Mouse (Mus musculus) kidney, postnatal 0 days (tissue): ENCODE data around the gene Slc25a42. TPM values are rescaled to one million over a fixed set of nuclear protein-coding genes. Genes with fewer than 3 reads are reported as not detected.

Source experiments
- ATAC-seq: fragments of 200-750 bp; cut with Nextera tagmentation; replicated peaks from 2 replicates; pipeline ENCODE4 v1.8.0; 2017; ENCODE audit warnings: low read depth, moderate number of reproducible peaks, moderate TSS enrichment, moderate library complexity; ENCODE audit not compliant: low FRiP score
- DNase-seq: peaks from one replicate; pipeline ENCODE4 v3.0.0-alpha.2; 2016; ENCODE audit warnings: low spot score
- H3K27ac ChIP-seq: fragments of 300-500 bp; sonication (generic); 2 replicates; pipeline ENCODE4 v1.5.1; 2014; ENCODE audit warnings: mild to moderate bottlenecking
- H3K27me3 ChIP-seq: fragments of 300-500 bp; sonication (generic); 2 replicates; pipeline ENCODE4 v1.6.1; 2014; ENCODE audit warnings: low read length, mixed read lengths; ENCODE audit not compliant: insufficient read depth
- H3K36me3 ChIP-seq: fragments of 300-500 bp; sonication (generic); 2 replicates; pipeline ENCODE4 v1.6.1; 2014; ENCODE audit warnings: low read length, mixed read lengths; ENCODE audit not compliant: insufficient read depth
- H3K4me1 ChIP-seq: fragments of 300-500 bp; sonication (generic); replicated peaks from 2 replicates; pipeline ENCODE4 v1.6.1; 2014; ENCODE audit warnings: antibody characterized with exemption, low read length, mixed read lengths; ENCODE audit not compliant: insufficient read depth
- H3K4me2 ChIP-seq: fragments of 300-500 bp; sonication (generic); 2 replicates; pipeline ENCODE4 v1.6.1; 2014; ENCODE audit warnings: mild to moderate bottlenecking, low read length, moderate library complexity, mixed read lengths
- H3K4me3 ChIP-seq: fragments of 300-500 bp; sonication (generic); replicated peaks from 2 replicates; pipeline ENCODE4 v1.5.1; 2014; ENCODE audit warnings: low read depth, low read length
- H3K9ac ChIP-seq: fragments of 300-500 bp; sonication (generic); 2 replicates; pipeline ENCODE4 v1.6.1; 2014; ENCODE audit warnings: low read depth, low read length
- H3K9me3 ChIP-seq: fragments of 300-500 bp; sonication (generic); replicated peaks from 2 replicates; pipeline ENCODE4 v1.6.1; 2016; ENCODE audit warnings: low read length, inconsistent platforms, mixed read lengths
- CTCF ChIP-seq: IDR thresholded peaks from 2 replicates; pipeline ENCODE4 v1.5.1; 2016; ENCODE audit warnings: antibody characterized with exemption, low read depth, mild to moderate bottlenecking, moderate library complexity
- WGBS: fragments of 180-500 bp; shearing (Covaris S2); extraction: QIAGEN DNeasy Blood & Tissue Kit; methylation state at CpG from one replicate; pipeline ENCODE4 v1.1.7; 2014; 5-methylcytosine and 5-hydroxymethylcytosine counted together
- polyA plus RNA-seq: library from polyadenylated mRNA; unstranded; fragments of >200 nt; fragmentation: Nextera tagmentation; extraction: Ambion mirVana; gene quantifications from 2 replicates; pipeline ENCODE4 v1.2.1, GENCODE M21; 2015

Slc25a42 gene
- polyA plus RNA-seq, 1 experiment from 2014 or later: 5.6 TPM

GRCm38 (mm10) chr8:70181212-70181902 is 30.7 kb downstream of the Slc25a42 start:
- WGBS: 64% methylated on average over 14 of the region's 16 CpGs
- Histone ChIP-seq H3K36me3 (peaks cover 33% of the 10 kb centered on the region; the same call in 1 of the 2 replicates), H3K4me2 (no peak overlapping the region), H3K9ac (no peak overlapping the region), H3K27ac (no peak overlapping the region), H3K27me3 (no peaks in the 10 kb centered on the region), H3K4me1 (no peaks in the 10 kb centered on the region), H3K4me3 (no peak overlapping the region), H3K9me3 (no peaks in the 10 kb centered on the region)
- ATAC-seq (no peak), DNase-seq (no peak)
- TF ChIP-seq CTCF: no peak

GRCm38 (mm10) chr8:70179082-70179481 is 33.0 kb downstream of the Slc25a42 start:
- H3K27ac ChIP-seq: no peak overlapping the region
- H3K4me1 ChIP-seq: no peaks in the 10 kb centered on the region
- DNase-seq (peak; percentile 37), ATAC-seq (no peak)
- H3K9ac ChIP-seq: no peak overlapping the region
- H3K27me3 ChIP-seq: no peaks in the 10 kb centered on the region
- H3K9me3 ChIP-seq: no peaks in the 10 kb centered on the region
- no peak overlapping the region for H3K4me3 ChIP-seq
- no peak overlapping the region for H3K4me2 ChIP-seq
- TF ChIP-seq CTCF: peak; percentile 66
- 97% methylated on average over 4 of the region's 4 CpGs for WGBS
- H3K36me3 ChIP-seq: peaks cover 33% of the 10 kb centered on the region; the same call in 1 of the 2 replicates

- H3K36me3 ChIP-seq: peaks cover 33% of the 10 kb centered on the region; the same call in 1 of the 2 replicates
- no peak overlapping the region for H3K4me2 ChIP-seq
- no peak overlapping the region for H3K27ac ChIP-seq
- H3K9ac ChIP-seq: no peak overlapping the region
- WGBS: 90% methylated on average over 2 of the region's 2 CpGs
- TF ChIP-seq CTCF: no peak
- H3K4me1 ChIP-seq: no peaks in the 10 kb centered on the region
- DNase-seq (no peak), ATAC-seq (no peak)
- no peaks in the 10 kb centered on the region for H3K9me3 ChIP-seq
- no peaks in the 10 kb centered on the region for H3K27me3 ChIP-seq
- no peak overlapping the region for H3K4me3 ChIP-seq
These were observed 33.9 kb downstream of the Slc25a42 start for GRCm38 (mm10) chr8:70178231-70178630.

- Histone ChIP-seq H3K9me3 (no peaks in the 10 kb centered on the region), H3K4me1 (no peaks in the 10 kb centered on the region), H3K27ac (no peak overlapping the region), H3K9ac (no peak overlapping the region), H3K27me3 (no peaks in the 10 kb centered on the region), H3K4me3 (no peak overlapping the region), H3K4me2 (no peak overlapping the region), H3K36me3 (0 out of 2 replicates have a peak, but pooled peaks cover 10% of the 10 kb centered on the region)
- WGBS: 80% methylated on average over 7 of the region's 7 CpGs
- DNase-seq: no peak
- no peak for ATAC-seq
- TF ChIP-seq CTCF: no peak
These were observed 38.0 kb downstream of the Slc25a42 start for GRCm38 (mm10) chr8:70174079-70174478.

GRCm38 (mm10) chr8:70173320-70173719 is 38.8 kb downstream of the Slc25a42 start:
- no peaks in the 10 kb centered on the region for H3K4me1 ChIP-seq
- no peak overlapping the region for H3K27ac ChIP-seq
- peak overlapping the region; percentile 56; the same call in 1 of the 2 replicates for H3K4me2 ChIP-seq
- DNase-seq (no peak), ATAC-seq (no peak)
- H3K9ac ChIP-seq: no peak overlapping the region
- no peak overlapping the region for H3K4me3 ChIP-seq
- no peak for TF ChIP-seq CTCF
- WGBS: 82% methylated on average over 5 of the region's 5 CpGs
- H3K36me3 ChIP-seq: 0 out of 2 replicates have a peak, but pooled peaks cover 10% of the 10 kb centered on the region
- no peaks in the 10 kb centered on the region for H3K27me3 ChIP-seq
- no peaks in the 10 kb centered on the region for H3K9me3 ChIP-seq

GRCm38 (mm10) chr8:70172043-70172681 is 39.9 kb downstream of the Slc25a42 start, which contains the start of gene Tmem161a:
TSS of gene Tmem161a (plus strand) at chr8:70172356.
- Histone ChIP-seq H3K27ac (no peak within 1 kb of the TSS), H3K27me3 (no peaks in the 10 kb centered on the region), H3K9ac (peak within 1 kb of the TSS; percentile 58), H3K4me2 (peak within 1 kb of the TSS; percentile 56), H3K4me3 (peak within 1 kb of the TSS; percentile 49), H3K9me3 (no peaks in the 10 kb centered on the region), H3K4me1 (no peaks in the 10 kb centered on the region), H3K36me3 (0 out of 2 replicates have a peak, but pooled peaks cover 5% of the 10 kb centered on the region)
- ATAC-seq (peak; percentile 94), DNase-seq (peak; percentile 99)
- no peak for TF ChIP-seq CTCF
- WGBS: 2% methylated on average over 27 of the region's 27 CpGs
